Mouse (Mus musculus) olfactory bulb, adult 2 months (tissue): Measurements from ENCODE around the gene Slc2a3. TPM values are rescaled to one million over a fixed set of nuclear protein-coding genes. Genes with fewer than 3 reads are reported as not detected.

ENCODE experiments used
- H3K27ac ChIP-seq: fragments of 200-500 bp; 2 replicates; pipeline ENCODE4 v1.5.1; 2012; ENCODE audit warnings: low read depth, low read length; ENCODE audit not compliant: insufficient read depth
- H3K4me1 ChIP-seq: fragments of 200-500 bp; 2 replicates; pipeline ENCODE4 v1.6.1; 2012; ENCODE audit warnings: low read length; ENCODE audit not compliant: control insufficient read depth, insufficient read depth
- H3K4me3 ChIP-seq: fragments of 200-500 bp; 2 replicates; pipeline ENCODE4 v1.5.1; 2012; ENCODE audit warnings: mild to moderate bottlenecking, low read depth, low read length, moderate library complexity; ENCODE audit not compliant: insufficient read depth
- CTCF ChIP-seq: fragments of 200-500 bp; IDR thresholded peaks from 2 replicates; pipeline ENCODE4 v1.5.1; 2012; ENCODE audit warnings: low read depth, mild to moderate bottlenecking, low read length, moderate library complexity; ENCODE audit not compliant: insufficient read depth
- POLR2A ChIP-seq: fragments of 200-500 bp; IDR thresholded peaks from 2 replicates; pipeline ENCODE4 v1.6.1; 2012; ENCODE audit warnings: mild to moderate bottlenecking, low read depth, low read length, moderate library complexity; ENCODE audit not compliant: insufficient read depth
- WGBS: fragments of 180-500 bp; shearing (Covaris S2); methylation state at CpG from one replicate; pipeline ENCODE4 v1.1.7; 2018; 5-methylcytosine and 5-hydroxymethylcytosine counted together
- polyA plus RNA-seq: library from polyadenylated mRNA; stranded (reverse); fragments of >200 nt; gene quantifications from 2 replicates; pipeline ENCODE4 v1.2.4, GENCODE M21; 2012; ENCODE audit warnings: low replicate concordance; ENCODE audit not compliant: missing spikeins, insufficient read depth, insufficient read length

The Slc2a3 gene
- polyA plus RNA-seq, 1 experiment: not detected

DNA sequence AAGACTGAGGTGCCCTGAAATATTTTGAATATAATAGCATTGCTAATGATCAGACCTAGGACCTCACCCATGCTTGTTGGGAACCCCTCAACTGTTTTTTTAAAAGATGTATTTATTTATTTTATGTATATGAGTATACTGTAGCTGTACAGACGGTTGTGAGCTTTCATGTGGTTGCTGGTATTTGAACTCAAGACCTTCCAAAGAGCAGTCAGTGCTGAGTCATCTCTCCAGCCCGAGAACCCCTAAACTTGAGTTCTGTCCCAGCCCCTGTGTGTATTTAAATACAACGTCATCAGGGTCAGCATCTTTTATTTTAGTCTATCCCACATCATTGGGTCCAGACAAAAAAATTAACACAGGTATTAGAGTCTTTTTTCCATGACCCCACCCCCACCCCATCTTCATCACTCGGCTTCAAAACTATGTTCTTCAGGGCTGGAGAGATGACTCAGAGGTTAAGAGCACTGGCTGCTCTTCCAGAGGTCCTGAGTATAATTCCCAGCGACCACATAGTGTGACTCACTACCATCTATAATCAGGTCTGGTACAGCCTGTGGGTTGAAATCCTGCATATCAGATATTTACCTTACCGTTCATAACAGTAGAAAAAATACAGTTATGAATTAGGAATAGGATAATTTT, 111.9 kb downstream of the Slc2a3 start:
- no peak overlapping the region for H3K4me3 ChIP-seq
- H3K4me1 ChIP-seq: no peaks in the 10 kb centered on the region
- no peak overlapping the region for H3K27ac ChIP-seq
- WGBS: 76% methylated on average over 6 of the region's 6 CpGs
- no peak for TF ChIP-seq CTCF
- no peak for TF ChIP-seq POLR2A

DNA sequence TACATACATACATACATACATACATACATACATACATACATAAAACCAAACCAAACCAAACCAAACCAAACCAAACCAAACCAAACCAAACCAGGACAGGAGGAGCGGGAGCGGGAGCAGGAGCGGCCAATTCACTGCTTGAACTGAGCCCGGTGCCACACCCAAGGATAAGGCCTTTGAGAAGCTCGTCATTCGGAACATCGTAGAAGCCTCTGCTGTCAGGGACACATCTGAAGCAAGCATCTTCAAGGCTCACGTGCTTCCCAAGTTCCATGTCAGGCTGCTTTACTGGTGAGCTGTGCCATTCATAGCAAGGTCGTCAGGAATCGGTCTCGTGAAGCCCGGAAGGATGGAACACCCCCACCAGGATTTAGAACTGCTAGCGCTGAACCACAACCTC, 114.7 kb downstream of the Slc2a3 start:
- Histone ChIP-seq H3K27ac (no peak overlapping the region), H3K4me3 (no peak overlapping the region), H3K4me1 (no peaks in the 10 kb centered on the region)
- 91% methylated on average over 13 of the region's 13 CpGs for WGBS
- TF ChIP-seq CTCF: no peak
- TF ChIP-seq POLR2A: no peak

DNA sequence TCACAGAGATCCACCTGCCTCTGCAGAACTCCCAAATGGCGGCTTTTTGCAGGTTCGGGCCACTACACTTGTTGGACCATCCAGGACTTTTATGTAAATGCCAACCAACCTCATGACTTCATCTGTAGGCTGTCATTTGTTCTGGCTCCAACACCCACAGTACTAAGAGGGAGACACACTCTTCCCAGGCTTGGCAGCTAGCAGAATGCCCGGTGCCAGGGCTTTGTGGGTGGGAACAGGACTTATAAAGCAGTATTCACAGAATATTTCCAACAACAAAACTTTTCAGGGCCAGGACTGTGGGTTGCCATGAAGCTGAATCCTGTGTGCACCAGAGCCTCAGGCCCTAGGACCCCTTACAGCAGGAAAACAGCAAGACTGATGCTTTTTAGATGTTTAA, 118.8 kb downstream of the Slc2a3 start:
- TF ChIP-seq POLR2A (no peak), CTCF (no peak)
- no peak overlapping the region for H3K4me3 ChIP-seq
- no peak overlapping the region for H3K27ac ChIP-seq
- no peaks in the 10 kb centered on the region for H3K4me1 ChIP-seq
- 60% methylated on average over 3 of the region's 3 CpGs for WGBS

Other genes starting within 250 kb of the Slc2a3 start
- gene Aicda, start 247.8 kb downstream of the Slc2a3 start, polyA plus RNA-seq: not detected in 2 replicates
- not detected in 2 replicates for gene Apobec1, start 199.2 kb downstream of the Slc2a3 start, polyA plus RNA-seq
- not detected in 2 replicates for gene Gdf3, start 191.6 kb downstream of the Slc2a3 start, polyA plus RNA-seq
- not detected in 2 replicates for gene Dppa3, start 175.2 kb downstream of the Slc2a3 start, polyA plus RNA-seq
- gene Nanog, start 94.2 kb downstream of the Slc2a3 start, polyA plus RNA-seq: not detected in 2 replicates
- not detected in 2 replicates for gene Foxj2, start 18.3 kb upstream of the Slc2a3 start, polyA plus RNA-seq
- gene C3ar1, start 54.5 kb upstream of the Slc2a3 start, polyA plus RNA-seq: not detected in 2 replicates
- not detected in 2 replicates for gene Necap1, start 72.8 kb upstream of the Slc2a3 start, polyA plus RNA-seq
- not detected in 2 replicates for gene Clec4a1, start 120.2 kb upstream of the Slc2a3 start, polyA plus RNA-seq
- gene Clec4a3, start 150.9 kb upstream of the Slc2a3 start, polyA plus RNA-seq: not detected in 2 replicates
- gene Clec4a4, start 188.7 kb upstream of the Slc2a3 start, polyA plus RNA-seq: not detected in 2 replicates
- not detected in 2 replicates for gene Clec4b1, start 248.3 kb upstream of the Slc2a3 start, polyA plus RNA-seq